Mouse (Mus musculus): ENCODE measurements around the gene Tubb5.

- no peak for TF ChIP-seq CTCF (IDR thresholded peaks at IDR 0.05; ENCODE audit: control insufficient read depth, insufficient read depth, low read length)
- no peak for TF ChIP-seq POLR2A (IDR thresholded peaks at IDR 0.05; ENCODE audit: borderline replicate concordance, control insufficient read depth, low read depth, low read length)
Observed at GRCm38 (mm10) chr17:35820111-35820510, 18.0 kb downstream of the Tubb5 start.
